Mouse (Mus musculus) megakaryocyte, embryonic 14.5 days (primary cell): ENCODE measurements at regions not wholly inside any gene's neighbourhood (a gene's known extent, or its start where the extent isn't known, plus 50 kb on each side); places are given as distances from the start of the nearest gene placed in this dataset.

Experiments
- FLI1 ChIP-seq: IDR thresholded peaks from 2 replicates; pipeline ENCODE4 v1.6.1; 2012; ENCODE audit warnings: low read length, inconsistent platforms, mixed read lengths
- GATA1 ChIP-seq: IDR thresholded peaks from 3 replicates; pipeline ENCODE4 v1.6.1; 2012; ENCODE audit warnings: mixed read lengths, low read length, inconsistent platforms, borderline replicate concordance

- no peak for TF ChIP-seq GATA1
- no peak for TF ChIP-seq FLI1
Measured at GRCm38 (mm10) chr1:151097506-151097905, 84.8 kb upstream of the Gm47985 start.
